ENCODE assay signal across 9 mouse cellular contexts in the genomic region with DNA sequence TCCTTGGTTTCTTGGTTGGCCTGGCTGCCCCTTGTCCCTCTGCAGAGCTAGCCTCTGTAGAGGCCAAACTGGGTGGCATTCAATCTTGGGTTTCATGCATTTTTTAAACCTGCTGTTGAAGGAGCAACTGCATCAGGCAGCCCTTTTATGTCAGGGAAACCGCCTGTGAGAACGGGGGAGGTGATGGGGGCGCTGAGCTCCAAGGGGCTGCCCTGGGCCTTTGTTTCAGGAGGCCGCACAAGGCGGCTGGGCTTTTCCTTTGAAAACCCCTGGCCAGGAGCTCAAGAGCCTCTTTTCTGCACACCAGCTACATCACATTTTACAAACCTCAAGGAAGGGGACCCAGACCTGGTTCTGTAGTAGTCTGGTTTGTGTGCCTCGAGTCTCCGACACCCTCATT. TPM values are rescaled to one million over a fixed set of nuclear protein-coding genes. Genes with fewer than 3 reads are reported as not detected.
DNase-seq lines count a peak whose midpoint lies in the region; ATAC-seq and TF ChIP-seq lines count a peak whose summit lies in the region.
"Had no signal": no experiment of that assay in that cellular context is flagged by ENCODE, and none has a peak within 500 bp of the region (broad histone marks: within the 10 kb centered on the region; RNA-seq: fewer than 3 reads in every experiment).

No protein-coding gene starts in this region.

- 7% methylated on average over 7 of the region's 7 CpGs for WGBS in hindbrain, embryonic 11.5 days
- 5% methylated on average over 7 of the region's 7 CpGs for WGBS in midbrain, embryonic 16.5 days

- TF ChIP-seq CTCF in brain, embryonic 14.5 days (IDR thresholded peaks at IDR 0.05; ENCODE audit: borderline replicate concordance, extremely low read depth, insufficient read depth, insufficient read length): no peak

- H3K4me1 ChIP-seq in hindbrain, embryonic 11.5 days (replicated peaks; ENCODE audit: control insufficient read depth, insufficient read depth, low read length): peaks cover 15% of the 10 kb centered on the region
- peaks cover 26% of the 10 kb centered on the region for H3K4me1 ChIP-seq in midbrain, embryonic 16.5 days (ENCODE audit: control insufficient read depth, insufficient read depth, low read length)

- H3K9ac ChIP-seq in hindbrain, embryonic 11.5 days (ENCODE audit: low read depth, low read length): 0 out of 2 replicates have a peak overlapping the region, but pooled peaks have one; percentile 12
- peak overlapping the region; percentile 35; the same call in 1 of the 2 replicates for H3K9ac ChIP-seq in midbrain, embryonic 16.5 days (ENCODE audit: low read depth, low read length)

- H3K9me3 ChIP-seq in hindbrain, embryonic 11.5 days (ENCODE audit: control insufficient read depth, low read length): no peaks in the 10 kb centered on the region
- H3K9me3 ChIP-seq in midbrain, embryonic 16.5 days (replicated peaks; ENCODE audit: control insufficient read depth, low read length, poor library complexity, severe bottlenecking): no peaks in the 10 kb centered on the region

- no peaks in the 10 kb centered on the region for H3K36me3 ChIP-seq in hindbrain, embryonic 11.5 days (ENCODE audit: control insufficient read depth, insufficient read depth, low read length)
- no peaks in the 10 kb centered on the region for H3K36me3 ChIP-seq in midbrain, embryonic 16.5 days (ENCODE audit: control insufficient read depth, insufficient read depth, low read length)

- intact Hi-C loops in left cerebral cortex, postnatal 4 days (cut with DNase I): no loop called here

- H3K27ac ChIP-seq in hindbrain, embryonic 11.5 days (ENCODE audit: low read depth, low read length): peak overlapping the region; percentile 73
- peak overlapping the region; percentile 74 for H3K27ac ChIP-seq in midbrain, embryonic 16.5 days (ENCODE audit: low read length)

- no peak for TF ChIP-seq POLR2A in brain, embryonic 14.5 days (IDR thresholded peaks at IDR 0.05; ENCODE audit: borderline replicate concordance, extremely low read depth, insufficient read depth, insufficient read length, poor library complexity, severe bottlenecking)

- no peak overlapping the region; the same call in 1 of the 2 replicates for H3K4me2 ChIP-seq in hindbrain, embryonic 11.5 days (replicated peaks; ENCODE audit: low read depth, low read length)
- no peak overlapping the region for H3K4me2 ChIP-seq in midbrain, embryonic 16.5 days (ENCODE audit: low read length)

- peak; percentile 25 for DNase-seq in CD4-positive helper T cell, adult 2 months (ENCODE audit: low read depth, low spot score)
- peak; percentile 89 for DNase-seq in brain, embryonic 14.5 days (ENCODE audit: low read depth)
- peak; percentile 76 for DNase-seq in hindbrain, embryonic 11.5 days (ENCODE audit: low spot score)
- DNase-seq in cerebellum, adult 9-10 months: no peak
- DNase-seq in left cerebral cortex, postnatal 4 days: no peak
- no peak for DNase-seq in cerebellum, postnatal 4 days (ENCODE audit: low spot score in 2 of 2)
- DNase-seq in left cerebral cortex, adult 18-20 months (ENCODE audit: low spot score in 2 of 2): no peak
- DNase-seq: kidney, postnatal 36 days had no signal

- H3K27me3 ChIP-seq in hindbrain, embryonic 11.5 days (ENCODE audit: control insufficient read depth, insufficient read depth, low read length): peaks cover 18% of the 10 kb centered on the region
- H3K27me3 ChIP-seq in midbrain, embryonic 16.5 days (ENCODE audit: control insufficient read depth, insufficient read depth, low read depth, low read length): peaks cover 7% of the 10 kb centered on the region

- ATAC-seq in hindbrain, embryonic 11.5 days (ENCODE audit: low FRiP score): peak; percentile 72
- 0 out of 2 replicates have a peak, but pooled peaks have one; percentile 13 for ATAC-seq in midbrain, embryonic 16.5 days

- no peak overlapping the region for H3K4me3 ChIP-seq in hindbrain, embryonic 11.5 days (ENCODE audit: low read depth, low read length)
- H3K4me3 ChIP-seq in midbrain, embryonic 16.5 days (ENCODE audit: low read depth, low read length): no peak overlapping the region

RNA-seq across cellular contexts. Expression of a gene that starts 25.6 kb away (rescaled TPM):
- polyA plus RNA-seq in brain, embryonic 14.5 days (2012; rRNA removed): 0.79 and 1.0 TPM in 2 replicates
- polyA plus RNA-seq in hindbrain, embryonic 11.5 days (2014; fragmentation: Nextera tagmentation; extraction: Ambion mirVana): 0.88 and 1.3 TPM in 2 replicates
- polyA plus RNA-seq in midbrain, embryonic 16.5 days (2015; fragmentation: Nextera tagmentation; extraction: Ambion mirVana): 1.2 and 1.3 TPM in 2 replicates
- total RNA-seq in left cerebral cortex, postnatal 4 days (2021): under 1 TPM in 1 of 2 experiments, not detected in 1; 0.28 TPM
- not detected for total RNA-seq in left cerebral cortex, adult 18-20 months (2021)

RNA-seq across cellular contexts. Expression of a gene that starts 50.6 kb away (rescaled TPM):
- polyA plus RNA-seq in brain, embryonic 14.5 days (2012; rRNA removed): 12.4 and 12.8 TPM in 2 replicates
- 38.1 and 38.2 TPM in 2 replicates for polyA plus RNA-seq in hindbrain, embryonic 11.5 days (2014; fragmentation: Nextera tagmentation; extraction: Ambion mirVana)
- 32.6 and 33.9 TPM in 2 replicates for polyA plus RNA-seq in midbrain, embryonic 16.5 days (2015; fragmentation: Nextera tagmentation; extraction: Ambion mirVana)
- 10 to 100 TPM; 14.0 to 17.9 TPM for total RNA-seq in left cerebral cortex, postnatal 4 days (2021)
- 10 to 100 TPM; 27.6 to 29.7 TPM for total RNA-seq in left cerebral cortex, adult 18-20 months (2021)

Comparison
In these comparisons a context has a peak if more than half of its experiments do, and no peak if none do; other contexts are left out.
1. DNase-seq: peak in CD4-positive helper T cell, adult 2 months (single experiment), brain, embryonic 14.5 days (single experiment) and hindbrain, embryonic 11.5 days (single experiment); none in cerebellum, adult 9-10 months (single experiment), left cerebral cortex, postnatal 4 days (single experiment), cerebellum, postnatal 4 days (0 of 2) and left cerebral cortex, adult 18-20 months (0 of 2).